Mouse (Mus musculus) ZHBTc4 (cell line): ENCODE measurements around the gene Btbd35f26.
"Not testable (repeated sequence)": the region's sequence is repeated elsewhere in the genome, so short reads cannot be mapped to it uniquely, and the experiment has no call there.

Experiments used
- DNase-seq: peaks from one replicate; pipeline ENCODE4 v3.0.0-alpha.2; 2011; ENCODE audit warnings: low read depth, low spot score

Gene Btbd35f26

DNA sequence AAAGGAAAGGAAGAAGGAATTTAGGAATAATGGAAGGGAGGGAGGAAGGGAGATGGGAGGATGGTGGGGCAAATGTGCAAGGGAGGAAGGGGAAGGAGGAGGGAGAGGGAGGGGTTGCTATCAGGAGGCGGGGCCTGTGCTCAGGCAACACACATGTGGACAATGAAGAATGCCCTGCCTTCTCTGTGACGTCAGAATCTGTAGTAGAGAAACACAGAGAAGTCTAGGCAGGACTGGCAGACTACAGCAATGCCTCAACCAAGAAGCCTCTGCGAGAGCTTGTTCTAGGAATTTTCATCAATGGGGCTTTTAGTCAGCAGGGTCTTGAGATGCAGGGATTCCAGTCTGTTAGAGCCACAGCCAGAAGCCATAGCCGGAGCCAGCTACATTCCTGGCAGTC is at the start of gene Btbd35f26:
Gene Btbd35f26, plus strand, starts transcription at position 301 of the 400 bp plus-strand sequence.
- DNase-seq: not testable (repeated sequence)

DNA sequence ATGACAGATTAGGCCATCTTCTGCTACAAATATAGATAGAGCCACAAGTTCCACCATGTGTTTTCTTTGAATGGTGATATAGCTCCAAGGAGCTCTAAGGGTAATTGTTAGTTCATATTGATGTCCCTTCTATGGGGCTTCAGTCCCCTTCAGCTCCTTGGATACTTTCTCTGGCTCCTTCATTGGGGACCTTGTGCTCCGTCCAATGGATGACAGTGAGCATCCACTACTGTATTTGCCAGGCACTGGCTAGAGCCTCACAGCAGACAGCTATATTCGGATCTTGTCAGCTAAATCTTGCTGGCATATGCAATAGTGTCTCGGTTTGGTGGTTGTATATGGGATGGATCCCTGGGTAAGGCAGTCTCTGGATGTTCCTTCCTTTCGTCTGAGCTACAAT is 5.7 kb downstream of the Btbd35f26 start:
- DNase-seq: not testable (repeated sequence)

DNA sequence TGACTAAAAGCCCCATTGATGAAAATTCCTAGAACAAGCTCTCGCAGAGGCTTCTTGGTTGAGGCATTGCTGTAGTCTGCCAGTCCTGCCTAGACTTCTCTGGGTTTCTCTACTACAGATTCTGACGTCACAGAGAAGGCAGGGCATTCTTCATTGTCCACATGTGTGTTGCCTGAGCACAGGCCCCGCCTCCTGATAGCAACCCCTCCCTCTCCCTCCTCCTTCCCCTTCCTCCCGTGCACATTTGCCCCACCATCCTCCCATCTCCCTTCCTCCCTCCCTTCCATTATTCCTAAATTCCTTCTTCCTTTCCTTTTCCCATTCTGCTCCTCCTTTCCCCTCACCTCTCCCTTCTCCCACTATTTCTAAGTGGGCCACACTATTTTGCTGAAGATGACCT is 47.6 kb downstream of the Btbd35f26 start, which contains the start of gene Btbd35f19:
Gene Btbd35f19, minus strand, starts transcription at position 101 of the 400 bp plus-strand sequence.
- not testable (repeated sequence) for DNase-seq
